Mouse (Mus musculus): ENCODE data around the gene Phf13.

GRCm38 (mm10) chr4:151957584-151958315, 38.3 kb downstream of the Phf13 start:
- TF ChIP-seq GATA1 (IDR thresholded peaks at IDR 0.05; ENCODE audit: low read length) = peak; percentile 80; the same call in 1 of the 2 replicates
- peak; percentile 89 for TF ChIP-seq TAL1 (IDR thresholded peaks at IDR 0.05; ENCODE audit: low read length)

Measured in erythroblast, embryonic 14.5 days (primary cell).